In the genomic region with DNA sequence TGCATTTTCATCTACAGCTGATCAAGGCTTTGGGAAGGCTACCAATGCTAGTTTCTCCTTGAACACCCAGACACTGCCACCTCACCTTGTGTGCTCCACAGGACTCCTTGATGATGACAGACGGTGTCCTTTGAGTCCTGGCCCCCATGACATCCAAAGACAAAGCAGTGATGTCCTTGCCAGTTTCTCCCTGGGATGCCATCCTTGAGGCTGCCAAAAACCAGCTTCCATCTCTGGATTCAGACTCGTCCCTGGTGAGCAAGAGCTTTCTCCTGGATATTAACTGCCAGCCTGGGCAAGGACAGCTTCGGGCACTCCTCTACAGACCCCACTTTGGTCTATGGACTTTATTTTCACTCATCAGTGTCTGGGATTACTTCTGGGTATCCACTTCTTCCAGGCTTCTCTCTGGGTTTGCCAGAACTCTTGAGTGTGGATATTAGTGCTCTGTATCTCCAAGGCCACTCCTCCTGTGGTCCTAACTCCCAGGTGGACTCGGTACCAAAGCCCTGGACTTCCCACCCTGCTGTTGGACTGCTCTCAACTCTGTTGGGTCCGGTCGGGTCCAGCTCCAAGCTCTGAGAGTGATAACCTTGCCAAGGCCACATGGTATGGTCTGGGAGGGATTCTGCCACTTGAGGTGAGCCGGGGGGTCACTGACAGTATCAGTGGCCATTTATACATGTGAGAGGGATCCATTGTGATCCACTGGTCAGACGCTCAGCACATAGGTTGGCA, we compare ENCODE assay signal across 10 mouse cellular contexts. TPM values are rescaled to one million over a fixed set of nuclear protein-coding genes. Genes with fewer than 3 reads are reported as not detected.
DNase-seq lines count a peak whose midpoint lies in the region; ATAC-seq and TF ChIP-seq lines count a peak whose summit lies in the region.
"Had no signal": no experiment of that assay in that cellular context is flagged by ENCODE, and none has a peak within 500 bp of the region (broad histone marks: within the 10 kb centered on the region; RNA-seq: fewer than 3 reads in every experiment).

No protein-coding gene starts in this region.

- H3K36me3 ChIP-seq in hindbrain, embryonic 11.5 days (ENCODE audit: control insufficient read depth, insufficient read depth, low read length), result no peaks in the 10 kb centered on the region
- peaks cover 5% of the 10 kb centered on the region for H3K36me3 ChIP-seq in midbrain, postnatal 0 days (ENCODE audit: insufficient read depth, low read length)

- no peak for TF ChIP-seq CTCF in layer of hippocampus, adult 2 months (conservative IDR thresholded peaks at IDR 0.05)
- no peak for TF ChIP-seq CTCF in midbrain, postnatal 0 days (IDR thresholded peaks at IDR 0.05)

- H3K9ac ChIP-seq in hindbrain, embryonic 11.5 days (ENCODE audit: low read depth, low read length), result no peak overlapping the region
- H3K9ac ChIP-seq in midbrain, postnatal 0 days (replicated peaks; ENCODE audit: low read length, poor library complexity, severe bottlenecking), result no peak overlapping the region

- H3K4me3 ChIP-seq in layer of hippocampus, adult 2 months, result no peak overlapping the region; the same call in 1 of the 2 replicates
- H3K4me3 ChIP-seq in hindbrain, embryonic 11.5 days (ENCODE audit: low read depth, low read length), result no peak overlapping the region
- no peak overlapping the region for H3K4me3 ChIP-seq in midbrain, postnatal 0 days (ENCODE audit: low read depth, low read length)

- no peak for ATAC-seq in hindbrain, embryonic 11.5 days (ENCODE audit: low FRiP score)
- ATAC-seq in midbrain, postnatal 0 days (ENCODE audit: low FRiP score), result no peak

- WGBS in hindbrain, embryonic 11.5 days, result 86% methylated on average over 8 of the region's 8 CpGs
- WGBS in midbrain, postnatal 0 days, result 88% methylated on average over 8 of the region's 8 CpGs

- H3K27me3 ChIP-seq in hindbrain, embryonic 11.5 days (ENCODE audit: control insufficient read depth, insufficient read depth, low read length), result no peaks in the 10 kb centered on the region
- no peaks in the 10 kb centered on the region for H3K27me3 ChIP-seq in midbrain, postnatal 0 days (ENCODE audit: insufficient read depth, low read length)

- H3K27ac ChIP-seq in layer of hippocampus, adult 2 months, result peak overlapping the region; percentile 97
- H3K27ac ChIP-seq in hindbrain, embryonic 11.5 days (ENCODE audit: low read depth, low read length), result no peak overlapping the region
- peak overlapping the region; percentile 83; the same call in 1 of the 2 replicates for H3K27ac ChIP-seq in midbrain, postnatal 0 days (ENCODE audit: low read depth, low read length)

- peak overlapping the region; percentile 75; the same call in 1 of the 2 replicates for H3K4me2 ChIP-seq in hindbrain, embryonic 11.5 days (replicated peaks; ENCODE audit: low read depth, low read length)
- peak overlapping the region; percentile 65; the same call in 1 of the 2 replicates for H3K4me2 ChIP-seq in midbrain, postnatal 0 days (ENCODE audit: low read depth, low read length, poor library complexity, severe bottlenecking)

- peaks cover 3% of the 10 kb centered on the region; the same call in 1 of the 2 replicates for H3K4me1 ChIP-seq in hindbrain, embryonic 11.5 days (replicated peaks; ENCODE audit: control insufficient read depth, insufficient read depth, low read length)
- H3K4me1 ChIP-seq in midbrain, postnatal 0 days (ENCODE audit: insufficient read depth, low read length), result peaks cover 17% of the 10 kb centered on the region

- no peak for DNase-seq in layer of hippocampus, adult 2 months (ENCODE audit: low spot score in 2 of 2)
- DNase-seq in layer of hippocampus, adult 18-20 months (ENCODE audit: low spot score in 2 of 2), result no peak
- peak; percentile 45 to 59 for DNase-seq in cerebellum, postnatal 14 days
- no peak for DNase-seq in hindbrain, embryonic 11.5 days (ENCODE audit: low spot score)
- no peak for DNase-seq in midbrain, postnatal 0 days (ENCODE audit: low spot score)
- DNase-seq in urinary bladder, postnatal 25 days (ENCODE audit: low spot score), result no peak
- DNase-seq in embryo, embryonic 9.5 days (ENCODE audit: extremely low spot score), result no peak
- DNase-seq: retina, postnatal 1 day had no signal

- H3K9me3 ChIP-seq in hindbrain, embryonic 11.5 days (ENCODE audit: control insufficient read depth, low read length), result no peaks in the 10 kb centered on the region
- H3K9me3 ChIP-seq in midbrain, postnatal 0 days (ENCODE audit: low read length), result no peaks in the 10 kb centered on the region

RNA-seq across cellular contexts. Expression of gene Anks3, which starts 1.6 kb away (rescaled TPM):
- 10 to 100 TPM; 75.8 to 98.0 TPM for total RNA-seq in layer of hippocampus, adult 2 months (2021)
- total RNA-seq in layer of hippocampus, adult 18-20 months (2021), result 10 to 100 TPM; 70.2 to 71.8 TPM
- 41.1 and 46.6 TPM in 2 replicates for polyA plus RNA-seq in hindbrain, embryonic 11.5 days (2014; fragmentation: Nextera tagmentation; extraction: Ambion mirVana)
- 36.7 and 62.2 TPM in 2 replicates for total RNA-seq in midbrain, postnatal 0 days (2014; rRNA removed)
- polyA plus RNA-seq in midbrain, postnatal 0 days (2015; fragmentation: Nextera tagmentation; extraction: Ambion mirVana), result 44.3 and 46.9 TPM in 2 replicates

RNA-seq across cellular contexts. Expression of gene Nudt16l1, which starts 27.0 kb away (rescaled TPM):
- total RNA-seq in layer of hippocampus, adult 2 months (2021), result 10 to 100 TPM; 79.1 to 79.6 TPM
- 10 to 100 TPM; 73.0 to 78.3 TPM for total RNA-seq in layer of hippocampus, adult 18-20 months (2021)
- 131 and 138 TPM in 2 replicates for polyA plus RNA-seq in hindbrain, embryonic 11.5 days (2014; fragmentation: Nextera tagmentation; extraction: Ambion mirVana)
- total RNA-seq in midbrain, postnatal 0 days (2014; rRNA removed), result 46.7 and 48.6 TPM in 2 replicates
- 103 and 117 TPM in 2 replicates for polyA plus RNA-seq in midbrain, postnatal 0 days (2015; fragmentation: Nextera tagmentation; extraction: Ambion mirVana)

RNA-seq across cellular contexts. Expression of gene Sept12, which starts 32.1 kb away (rescaled TPM):
- total RNA-seq in layer of hippocampus, adult 2 months (2021), result not detected
- not detected for total RNA-seq in layer of hippocampus, adult 18-20 months (2021)
- not detected in 2 replicates for polyA plus RNA-seq in hindbrain, embryonic 11.5 days (2014; fragmentation: Nextera tagmentation; extraction: Ambion mirVana)
- not detected in 2 replicates for total RNA-seq in midbrain, postnatal 0 days (2014; rRNA removed)
- polyA plus RNA-seq in midbrain, postnatal 0 days (2015; fragmentation: Nextera tagmentation; extraction: Ambion mirVana), result not detected in 2 replicates
- total RNA-seq: left cerebral cortex, postnatal 10 days had no signal
- polyA plus RNA-seq: heart, postnatal 0 days had no signal

RNA-seq across cellular contexts. Expression of gene Smim22, which starts 41.5 kb away (rescaled TPM):
- not detected for total RNA-seq in layer of hippocampus, adult 2 months (2021)
- not detected for total RNA-seq in layer of hippocampus, adult 18-20 months (2021)
- 3.5 and 4.5 TPM in 2 replicates for polyA plus RNA-seq in hindbrain, embryonic 11.5 days (2014; fragmentation: Nextera tagmentation; extraction: Ambion mirVana)
- total RNA-seq in midbrain, postnatal 0 days (2014; rRNA removed), result not detected in 2 replicates
- polyA plus RNA-seq in midbrain, postnatal 0 days (2015; fragmentation: Nextera tagmentation; extraction: Ambion mirVana), result 1.1 TPM in 1 of 2 replicates, not detected in the other
- total RNA-seq: left cerebral cortex, postnatal 10 days had no signal

RNA-seq across cellular contexts. Expression of gene Rogdi, which starts 47.8 kb away (rescaled TPM):
- 100 to 1,000 TPM; 394 to 420 TPM for total RNA-seq in layer of hippocampus, adult 2 months (2021)
- 100 to 1,000 TPM; 348 to 357 TPM for total RNA-seq in layer of hippocampus, adult 18-20 months (2021)
- polyA plus RNA-seq in hindbrain, embryonic 11.5 days (2014; fragmentation: Nextera tagmentation; extraction: Ambion mirVana), result 74.1 and 84.9 TPM in 2 replicates
- 115 and 121 TPM in 2 replicates for total RNA-seq in midbrain, postnatal 0 days (2014; rRNA removed)
- 165 and 175 TPM in 2 replicates for polyA plus RNA-seq in midbrain, postnatal 0 days (2015; fragmentation: Nextera tagmentation; extraction: Ambion mirVana)

Comparison
In these comparisons a context has a peak if more than half of its experiments do, and no peak if none do; other contexts are left out.
1. DNase-seq: peak in cerebellum, postnatal 14 days (2 of 2); none in layer of hippocampus, adult 2 months (0 of 2), layer of hippocampus, adult 18-20 months (0 of 2), hindbrain, embryonic 11.5 days (single experiment), midbrain, postnatal 0 days (single experiment), urinary bladder, postnatal 25 days (single experiment) and embryo, embryonic 9.5 days (single experiment).